Mouse (Mus musculus): ENCODE results near the gene Hs3st5.
"Not testable (repeated sequence)": the region's sequence is repeated elsewhere in the genome, so short reads cannot be mapped to it uniquely, and the experiment has no call there.

The Hs3st5 gene

DNA sequence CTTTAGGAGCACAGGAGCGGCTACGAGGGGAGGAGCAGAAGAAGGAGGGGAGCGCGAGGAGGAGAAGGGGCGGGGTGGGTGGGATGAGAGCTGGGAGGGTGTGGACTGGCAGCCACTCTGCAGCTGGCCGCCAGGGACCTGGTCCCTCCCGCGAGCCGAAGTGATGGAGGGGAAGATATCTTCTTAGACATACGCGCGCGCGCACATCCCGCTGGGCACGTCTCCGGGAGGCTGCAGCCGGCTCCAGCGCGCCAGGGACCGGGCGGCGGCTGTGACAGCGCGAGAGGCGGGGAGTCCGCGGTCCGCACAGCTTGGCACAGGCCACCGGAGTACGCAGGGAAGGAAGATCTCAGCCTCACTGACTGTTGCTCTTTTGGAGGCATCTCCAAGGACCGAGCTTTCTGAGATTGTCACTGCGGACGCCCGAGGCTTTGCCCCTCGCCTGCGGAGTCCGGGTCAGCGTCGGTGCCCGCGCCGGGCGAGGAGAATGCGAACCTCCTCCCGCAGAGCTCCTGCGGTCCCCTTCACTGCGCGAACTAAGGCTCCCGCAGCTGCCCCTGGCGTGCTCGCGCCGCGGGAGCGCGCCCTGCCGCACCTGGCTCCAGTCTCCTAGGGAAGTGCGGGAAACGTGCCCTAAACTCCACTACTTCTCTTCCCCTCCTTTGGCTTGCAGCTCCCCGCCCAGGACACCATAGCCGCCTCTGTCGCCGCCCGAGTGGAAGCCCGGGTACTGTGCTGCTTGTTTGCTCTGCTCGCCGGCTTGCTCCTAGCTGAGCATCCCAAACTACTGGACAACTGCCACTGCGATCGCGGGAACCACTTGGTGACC is at the start of gene Hs3st5:
Gene Hs3st5, plus strand, starts transcription at position 88 of the 829 bp plus-strand sequence.
- peak; percentile 80 for DNase-seq

DNA sequence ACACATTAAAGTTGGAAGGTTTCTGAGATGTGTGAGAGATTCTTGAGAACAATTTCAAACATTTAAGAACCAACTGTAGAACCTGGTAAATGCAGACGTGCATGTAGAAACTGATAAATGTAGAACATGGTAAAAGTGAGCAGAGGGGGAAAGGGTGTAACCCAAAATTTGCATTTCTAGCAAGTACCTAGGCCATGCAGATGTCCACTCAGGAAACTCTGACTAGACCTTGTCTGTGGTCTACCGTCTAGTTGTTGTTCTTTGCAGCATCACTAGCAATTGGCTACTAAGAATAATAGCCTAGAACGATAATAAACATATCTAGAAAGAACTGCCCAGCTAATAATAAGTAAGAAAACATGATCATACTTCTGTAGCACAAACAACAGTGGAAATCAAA is 38.0 kb upstream of the Hs3st5 start:
- no peak for DNase-seq

DNA sequence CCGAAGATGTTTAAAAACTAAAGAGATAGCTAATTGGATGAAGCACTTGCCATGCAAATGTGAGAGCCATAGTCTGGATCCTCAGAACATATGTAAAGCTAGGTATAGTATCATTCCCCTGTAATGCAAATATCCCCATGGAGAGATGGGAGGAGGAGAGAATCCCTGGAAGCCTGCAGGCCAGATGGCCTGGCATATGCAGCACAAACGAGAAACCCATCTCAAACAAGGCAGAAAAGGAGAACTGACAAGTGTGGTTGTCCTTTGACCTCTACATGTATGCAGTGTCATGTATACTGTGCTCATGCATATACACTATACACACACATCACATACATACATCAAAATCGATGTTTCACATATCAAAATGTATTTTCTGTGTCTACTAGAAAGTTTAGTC is 35.5 kb upstream of the Hs3st5 start:
- no peak for DNase-seq

DNA sequence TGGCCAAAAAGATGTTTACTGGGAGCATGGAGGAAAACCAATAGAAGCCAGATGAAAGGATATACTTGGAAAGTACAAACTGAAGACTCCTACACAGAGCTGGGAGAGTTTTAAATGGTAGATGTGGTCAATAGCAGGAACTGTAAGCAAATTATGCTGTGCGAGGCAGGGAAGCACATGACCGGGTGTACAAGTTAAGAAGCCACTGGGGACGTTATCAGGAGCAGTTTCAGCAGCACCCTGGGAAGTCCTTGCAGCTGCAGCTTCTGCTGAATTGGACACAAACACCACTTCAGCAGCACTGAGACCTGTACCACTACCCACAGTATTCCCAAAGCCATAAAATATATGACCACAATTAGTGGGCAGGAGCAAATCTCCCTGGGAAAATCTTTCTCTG is 31.8 kb upstream of the Hs3st5 start:
- DNase-seq, result no peak

DNA sequence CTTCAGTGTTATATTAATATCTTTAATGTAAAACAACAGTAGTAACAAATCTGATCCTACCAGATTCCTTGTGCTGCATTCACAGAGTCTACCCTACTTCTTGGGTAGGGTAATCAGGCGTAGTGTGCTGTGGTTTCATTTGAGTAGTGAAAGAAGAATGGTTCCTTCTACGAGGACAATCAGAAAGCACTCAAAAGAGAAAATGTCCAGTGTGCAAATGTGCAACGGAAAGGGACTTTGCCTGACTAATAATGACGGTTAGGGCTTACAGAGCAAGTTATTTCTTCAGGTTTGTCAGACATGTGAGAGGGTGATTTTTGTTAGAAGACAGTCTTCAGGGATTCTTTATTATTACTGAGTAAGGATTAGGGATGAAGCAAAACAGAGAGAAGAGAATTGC is 29.1 kb upstream of the Hs3st5 start:
- DNase-seq, result no peak

DNA sequence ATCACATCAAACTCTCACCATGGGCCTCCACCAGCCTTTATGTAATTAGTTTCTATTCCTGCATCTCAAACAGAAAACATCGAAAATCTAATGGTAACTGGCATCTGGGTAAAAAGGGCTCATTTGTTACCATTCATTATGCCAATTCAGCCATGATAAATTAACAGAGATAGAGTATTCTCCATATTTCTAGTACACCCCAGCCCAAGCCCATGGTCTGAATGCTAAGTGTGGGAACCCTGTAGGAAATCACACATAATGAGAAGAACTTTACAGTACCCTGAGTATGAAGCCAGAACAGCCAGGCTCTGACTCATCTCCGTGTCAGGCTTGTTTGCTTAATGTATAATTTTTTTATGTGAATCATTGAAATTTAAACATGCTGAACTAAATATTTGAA is 23.3 kb upstream of the Hs3st5 start:
- DNase-seq, result no peak

DNA sequence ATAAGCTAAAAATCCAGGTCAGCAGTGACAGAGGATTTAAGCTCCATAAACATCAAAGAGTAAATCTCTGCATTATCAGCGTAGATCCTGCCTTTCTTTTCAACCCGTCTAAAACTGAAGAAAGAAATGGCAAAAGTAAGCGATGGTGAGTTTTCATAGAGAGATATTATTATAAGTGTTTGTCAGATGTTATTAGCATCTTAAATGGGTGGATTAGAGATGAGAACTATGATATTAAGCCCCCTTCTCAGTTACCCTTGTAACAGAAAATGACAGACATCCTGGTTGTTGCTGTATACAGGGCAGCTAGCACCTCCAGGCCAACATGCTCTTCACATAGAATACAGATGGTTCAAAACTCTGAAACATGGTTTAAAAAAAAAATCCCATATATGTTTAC is 22.6 kb upstream of the Hs3st5 start:
- DNase-seq, result no peak

DNA sequence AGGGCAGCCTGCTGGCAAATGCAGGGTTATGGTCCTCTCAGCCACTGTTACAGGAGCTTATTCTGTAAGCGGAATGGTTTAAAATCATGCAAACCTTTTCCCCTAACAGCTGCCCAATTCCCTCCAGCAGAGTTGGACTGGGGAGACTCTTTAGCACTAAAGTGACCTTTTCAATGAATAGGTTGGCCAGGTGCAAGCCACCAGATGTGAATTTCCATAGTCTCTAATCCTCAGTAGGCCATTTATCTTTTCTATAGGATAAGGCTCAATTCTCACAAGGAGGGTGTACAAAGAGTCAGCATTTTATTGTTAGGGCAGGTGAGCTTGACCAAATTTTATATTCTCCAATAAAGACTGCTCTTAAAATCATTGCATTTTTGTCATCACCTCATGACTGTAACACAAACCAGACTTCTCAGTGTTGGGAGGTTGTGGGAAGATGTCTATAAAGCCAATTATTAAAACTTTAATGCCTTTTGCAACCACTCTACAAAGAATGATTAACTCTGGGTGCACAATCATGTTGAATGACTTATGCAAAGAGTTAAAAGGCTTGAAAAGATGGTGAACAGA is 21.8 kb upstream of the Hs3st5 start:
- DNase-seq, result no peak

DNA sequence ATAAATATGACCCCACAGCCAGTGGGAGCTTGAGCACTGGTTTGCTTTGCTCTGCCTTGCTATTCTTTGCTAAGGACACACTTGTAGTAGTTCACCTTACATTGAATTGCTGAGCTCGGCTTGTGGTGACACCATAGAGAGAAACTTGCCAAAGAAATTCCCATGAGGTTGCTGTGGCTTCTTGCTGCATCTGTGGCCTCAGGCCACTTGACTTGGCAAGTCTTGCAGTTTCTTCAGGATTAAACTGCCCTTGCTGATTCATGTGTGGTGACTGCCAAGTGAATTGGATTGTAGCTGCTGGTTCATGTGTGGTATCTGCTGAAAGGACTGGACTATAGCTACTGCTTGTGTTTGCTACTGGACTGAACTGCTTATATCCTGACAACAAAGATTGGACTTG is 13.0 kb upstream of the Hs3st5 start:
- no peak for DNase-seq

DNA sequence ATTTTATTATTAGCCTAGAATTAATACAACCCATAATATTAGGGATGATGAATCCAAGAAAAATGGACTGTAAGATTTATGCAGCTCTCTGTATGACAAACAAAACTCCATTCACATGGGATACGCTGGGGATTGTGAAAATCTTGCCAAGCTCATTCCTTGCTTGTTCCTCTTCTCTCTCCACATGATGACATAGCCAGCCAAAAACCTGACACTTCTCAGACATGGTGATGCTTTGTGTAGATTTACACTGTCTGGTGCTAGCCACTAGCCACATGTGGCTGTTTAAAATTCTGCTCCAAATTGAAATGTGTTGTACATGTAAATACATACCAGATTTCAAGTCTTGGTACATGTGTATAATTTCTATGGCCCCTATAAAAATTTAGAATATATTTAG is 6.9 kb upstream of the Hs3st5 start:
- no peak for DNase-seq

DNA sequence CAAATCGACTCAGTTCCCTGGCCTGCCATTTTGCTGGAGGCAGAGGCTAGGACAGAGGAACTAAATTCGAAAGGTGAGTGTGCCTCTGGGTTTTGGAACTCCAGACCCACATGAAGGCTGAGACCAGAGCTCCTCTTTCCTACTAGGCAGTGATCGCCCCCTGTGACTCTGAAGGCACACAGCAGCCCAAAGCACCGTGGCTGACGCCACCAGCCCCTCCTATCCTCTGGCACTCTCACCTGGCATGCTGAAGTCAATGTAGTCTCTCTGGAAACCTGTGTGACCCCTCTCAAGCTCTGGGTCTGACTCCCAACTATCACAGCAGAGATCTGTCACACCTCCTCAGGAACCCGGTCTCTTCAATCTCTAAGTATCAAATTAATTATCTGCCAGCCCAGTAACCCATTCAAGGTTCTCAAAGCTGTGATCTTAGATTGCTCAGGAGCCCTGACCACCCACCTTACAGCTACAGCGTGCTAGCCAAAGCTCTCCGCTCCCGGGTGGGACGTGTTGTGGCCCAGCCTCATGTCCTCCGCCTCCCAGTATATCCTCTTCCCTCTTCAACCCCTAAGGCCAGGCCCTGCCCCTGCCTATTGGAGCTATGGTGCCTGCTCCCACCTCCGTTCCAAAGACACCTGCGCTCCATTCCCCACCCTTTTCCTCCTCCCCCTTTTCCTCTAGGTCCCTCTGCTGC is 434 bp upstream of the Hs3st5 start:
- DNase-seq, result peak; percentile 28

DNA sequence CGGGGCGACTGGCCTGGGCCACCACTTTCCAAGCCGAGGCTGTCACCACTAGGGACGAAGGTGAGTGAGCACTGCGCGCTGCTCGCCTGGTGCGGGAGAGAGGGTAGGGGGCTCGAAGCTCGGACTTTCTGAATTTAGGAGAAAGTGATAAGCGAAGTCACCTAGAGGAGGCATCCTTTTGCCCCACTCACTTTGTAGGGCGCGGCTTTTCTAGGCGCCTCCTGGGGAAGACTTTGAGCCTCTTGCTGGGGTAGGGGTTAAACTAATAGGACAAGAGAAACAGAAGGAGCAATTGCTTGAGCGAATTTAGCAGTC is 899 bp downstream of the Hs3st5 start:
- DNase-seq, result no peak

DNA sequence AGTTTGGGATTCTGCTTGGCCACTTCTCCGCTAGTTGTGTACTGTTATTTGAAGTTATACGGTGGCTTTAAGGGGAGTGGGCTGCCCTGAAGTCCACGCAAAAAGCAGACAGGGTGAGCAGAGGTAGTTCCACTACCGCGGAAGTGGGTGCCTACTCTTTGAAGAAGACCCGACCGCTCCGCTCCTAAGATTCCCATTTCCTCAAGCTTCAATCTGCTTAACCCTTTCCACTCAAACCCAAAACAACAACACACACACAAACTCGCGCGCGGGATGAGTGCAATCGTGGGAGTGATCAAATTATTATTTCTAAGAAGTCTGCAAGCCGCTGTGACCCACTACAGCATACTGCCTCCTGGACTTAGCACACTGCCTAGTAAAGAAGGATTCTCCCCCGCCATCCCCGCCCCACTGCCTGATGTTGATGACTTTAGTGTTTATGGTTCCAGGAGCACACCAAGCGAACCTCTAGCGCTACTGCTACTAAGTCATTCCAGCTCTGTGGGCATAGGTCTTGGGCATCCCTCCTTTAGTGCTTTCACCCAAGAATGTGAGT is 1.5 kb downstream of the Hs3st5 start:
- DNase-seq, result peak; percentile 5

DNA sequence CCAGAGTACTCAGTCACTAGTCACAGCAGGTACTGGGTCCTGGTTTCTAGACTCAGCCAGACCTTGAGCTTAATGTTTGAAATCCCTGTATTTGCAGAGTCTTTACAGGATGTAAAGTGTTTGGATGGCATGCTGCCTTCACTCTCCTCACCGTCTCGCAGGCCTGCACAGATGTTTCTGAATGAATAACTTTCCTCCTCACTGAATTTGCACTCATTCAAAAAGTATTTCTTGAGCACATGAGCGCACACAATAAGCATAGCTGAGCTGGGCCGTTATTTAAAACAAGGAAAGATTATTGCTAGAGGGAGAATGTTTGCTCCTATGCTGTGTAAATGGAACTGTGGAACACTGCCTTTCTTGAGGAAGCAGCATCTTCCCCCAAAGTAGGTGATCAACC is 2.9 kb downstream of the Hs3st5 start:
- no peak for DNase-seq

DNA sequence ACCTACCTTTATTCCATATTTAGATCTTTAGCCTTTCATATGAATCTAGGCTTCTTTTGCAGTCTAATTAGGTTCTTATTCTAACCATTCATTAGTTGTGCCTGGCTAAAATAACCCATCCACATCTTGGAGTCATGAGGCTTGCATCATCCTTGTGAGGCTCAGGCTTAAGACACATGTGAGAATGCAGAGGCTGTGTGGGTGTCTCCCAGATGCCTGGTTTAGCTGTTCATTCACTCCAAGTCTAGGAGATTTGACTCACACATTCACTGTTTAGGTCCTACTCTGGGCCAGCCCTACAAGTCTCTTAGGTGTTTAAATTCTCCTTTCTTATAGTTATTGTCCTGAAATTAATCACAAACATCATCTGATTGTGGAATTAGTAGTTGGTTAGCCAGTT is 17.3 kb downstream of the Hs3st5 start:
- no peak for DNase-seq

DNA sequence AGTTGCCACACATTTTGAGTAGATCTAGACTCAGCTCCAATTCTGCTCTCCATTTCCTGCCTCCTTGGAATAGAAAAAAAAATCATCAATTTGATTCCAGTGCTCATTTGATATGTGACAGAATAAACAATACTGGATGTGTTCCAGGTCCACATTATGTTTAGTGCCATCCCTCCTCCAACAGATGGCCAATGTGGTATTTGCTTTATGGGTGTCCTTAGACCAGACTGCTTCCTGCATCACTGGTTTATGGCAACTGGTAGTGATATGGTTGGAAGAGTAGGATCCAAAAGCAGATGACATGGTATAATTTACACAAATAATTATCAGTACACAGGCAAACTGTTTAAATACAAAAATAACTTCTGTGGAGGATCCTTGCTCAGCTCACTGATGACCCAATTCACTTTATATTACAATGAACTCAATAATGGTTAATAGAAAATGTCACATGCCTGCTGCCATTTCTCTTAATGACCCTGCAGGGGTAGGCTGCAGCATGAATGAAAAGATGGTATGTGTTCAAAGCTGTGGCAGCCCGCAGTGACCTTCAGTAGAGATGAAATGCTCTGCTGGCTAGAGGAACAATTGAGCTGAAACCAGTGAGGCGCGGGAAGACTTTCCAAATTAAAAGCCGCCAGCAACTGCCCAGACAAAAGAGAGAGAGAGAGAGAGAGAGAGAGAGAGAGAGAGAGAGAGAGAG is 27.2 kb downstream of the Hs3st5 start:
- DNase-seq, result no peak

DNA sequence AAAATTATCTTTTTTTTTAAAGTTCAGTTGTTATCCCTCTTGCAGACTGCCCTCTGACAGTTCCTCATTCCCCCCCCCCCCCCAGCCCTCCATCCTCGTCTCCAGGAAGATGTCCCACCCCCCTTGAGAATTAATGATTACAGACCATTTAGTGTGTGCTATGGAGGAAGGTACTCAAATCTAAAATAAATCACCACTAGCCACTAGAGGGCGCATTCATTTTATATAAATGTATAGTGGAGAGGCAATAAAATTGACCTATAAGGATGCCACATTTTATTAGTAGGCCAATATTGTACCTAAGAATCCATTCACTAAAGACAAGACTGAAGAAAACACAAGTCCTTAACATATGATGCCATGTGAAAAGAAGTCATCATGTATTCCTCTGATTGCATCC is 40.0 kb downstream of the Hs3st5 start:
- DNase-seq, result no peak

DNA sequence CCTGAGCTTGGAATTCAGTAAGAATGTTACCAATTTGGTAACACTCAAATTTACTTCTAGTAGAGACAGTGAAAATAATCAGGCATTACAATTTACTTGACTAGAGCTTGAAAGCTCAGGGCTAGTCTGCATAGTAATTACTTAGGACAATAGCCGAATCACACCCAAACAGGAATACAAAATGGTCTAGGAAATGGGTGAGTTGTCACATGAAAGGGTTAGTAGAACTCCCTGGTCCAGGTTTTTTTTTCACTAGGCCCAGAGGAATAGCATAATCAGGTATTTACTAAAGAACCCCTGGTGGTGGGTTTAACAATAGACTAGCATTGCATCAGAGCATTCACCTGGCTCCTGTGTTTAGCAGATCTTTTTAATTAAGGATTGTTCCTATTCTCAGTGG is 41.1 kb downstream of the Hs3st5 start:
- not testable (repeated sequence) for DNase-seq

DNA sequence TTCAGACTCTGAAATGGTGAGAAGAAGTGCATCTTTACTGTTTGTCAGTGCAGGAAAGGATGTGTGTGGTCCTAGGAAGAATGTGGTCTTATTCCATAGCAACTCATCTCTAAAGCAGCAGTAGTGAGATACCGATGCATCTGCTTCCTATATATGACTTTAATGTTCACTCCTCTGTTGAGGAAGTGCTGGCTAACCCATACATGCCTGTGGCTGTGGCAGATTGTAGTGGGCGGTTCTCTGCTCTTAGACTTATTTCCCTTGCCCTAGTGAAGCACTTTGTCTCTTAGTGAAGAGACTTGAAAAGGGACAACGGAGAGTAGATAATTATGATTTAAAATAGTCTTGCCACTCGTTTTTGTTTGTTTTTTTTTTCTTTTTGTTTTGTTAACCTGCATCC is 47.4 kb downstream of the Hs3st5 start:
- no peak for DNase-seq

DNA sequence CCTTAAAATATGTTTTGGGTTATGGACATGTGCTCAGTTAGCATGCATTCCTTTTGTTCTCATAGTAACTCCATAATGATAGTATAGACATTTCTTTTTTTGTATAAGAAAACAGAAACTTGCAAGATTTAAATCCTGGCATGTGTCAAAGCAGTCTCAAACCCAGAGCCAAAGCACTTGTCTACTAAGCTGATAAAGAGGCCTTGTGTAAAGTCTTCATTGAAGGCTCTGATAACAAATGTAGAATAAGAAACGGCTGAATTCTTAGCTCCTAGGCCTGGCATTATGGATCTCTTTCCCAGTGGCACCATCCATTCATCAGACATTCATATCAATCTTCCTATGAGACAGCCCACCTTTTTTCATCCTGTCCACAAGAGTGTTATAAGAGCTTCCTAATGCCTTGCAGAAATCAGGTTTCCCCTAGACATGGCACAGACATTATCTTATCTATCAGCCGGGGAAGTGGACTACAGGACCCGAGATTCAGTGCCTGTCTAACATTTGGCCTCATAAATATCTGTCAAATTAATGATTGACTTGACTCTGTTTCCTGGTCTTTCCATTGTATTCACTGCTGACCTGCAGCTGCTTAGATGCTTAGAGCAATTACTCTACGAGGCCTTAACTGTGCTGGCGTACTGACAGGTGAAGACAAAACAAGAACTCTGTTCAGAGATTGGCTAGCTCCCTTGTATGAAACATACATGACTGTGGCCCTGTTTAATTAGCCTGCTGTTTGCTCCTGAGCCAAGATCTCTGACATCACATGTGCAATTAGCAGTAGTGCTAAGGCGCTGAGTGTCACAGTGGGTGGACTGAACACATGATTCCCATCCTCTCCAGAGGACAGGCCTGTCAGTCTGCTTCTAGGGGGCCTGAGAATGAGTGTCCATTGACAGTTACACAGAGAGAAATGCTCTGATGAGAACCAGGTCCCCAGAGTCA is 48.6 kb downstream of the Hs3st5 start:
- no peak for DNase-seq

DNA sequence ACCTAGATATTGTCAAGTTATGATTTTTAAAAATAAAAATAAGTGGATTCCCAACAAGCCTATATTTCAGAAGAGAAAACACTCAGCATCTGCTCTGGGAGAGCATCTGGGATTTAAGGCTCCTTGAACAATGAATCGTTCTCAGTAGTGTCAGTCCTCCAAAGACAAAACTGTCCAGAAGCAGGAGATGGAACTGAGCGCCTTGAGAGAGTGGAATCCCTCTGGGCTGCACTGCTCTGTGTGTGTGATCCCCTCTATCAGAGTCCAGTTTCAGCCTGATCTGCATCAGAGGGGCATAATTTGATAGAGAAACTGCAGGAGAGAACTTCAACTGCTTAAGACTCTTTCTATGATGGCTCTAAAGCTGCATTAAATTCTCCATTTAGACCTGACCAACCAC is 49.5 kb downstream of the Hs3st5 start:
- no peak for DNase-seq

DNA sequence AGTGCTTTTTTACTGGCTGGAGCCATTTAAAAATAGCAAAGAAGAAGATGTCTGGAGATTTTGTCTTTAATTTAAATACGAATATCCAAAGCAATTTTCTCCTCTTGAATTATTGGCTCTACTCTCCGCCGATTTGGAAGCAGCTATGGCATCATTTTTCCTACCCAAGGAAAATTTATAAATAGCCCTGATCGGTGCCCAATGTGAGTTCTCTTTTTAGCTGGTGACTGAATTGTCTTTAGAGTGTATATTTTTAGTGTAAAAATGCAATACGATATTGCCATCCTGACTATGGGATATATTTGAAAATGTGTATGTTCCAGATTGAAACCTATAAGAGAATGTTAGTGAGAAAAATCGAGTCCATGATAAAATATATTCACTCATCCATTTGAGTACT is 51.1 kb downstream of the Hs3st5 start:
- DNase-seq, result no peak
